Mouse (Mus musculus): ENCODE data around the gene St6galnac4.

Gene St6galnac4

GRCm38 (mm10) chr2:32604631-32605030, 17.7 kb downstream of the St6galnac4 start:
- DNase-seq = no peak

- peak; percentile 91 for DNase-seq
Measured at GRCm38 (mm10) chr2:32606161-32607142, 19.6 kb downstream of the St6galnac4 start.

- DNase-seq = peak; percentile 77
Measured at GRCm38 (mm10) chr2:32607262-32607947, 20.5 kb downstream of the St6galnac4 start.

GRCm38 (mm10) chr2:32608141-32608777, 21.4 kb downstream of the St6galnac4 start:
- DNase-seq = peak; percentile 82

- no peak for DNase-seq
Measured at GRCm38 (mm10) chr2:32608778-32609435, 22.0 kb downstream of the St6galnac4 start.

- DNase-seq = no peak
Measured at GRCm38 (mm10) chr2:32610610-32611229, 23.8 kb downstream of the St6galnac4 start.

GRCm38 (mm10) chr2:32612274-32612673, 25.4 kb downstream of the St6galnac4 start:
- no peak for DNase-seq

GRCm38 (mm10) chr2:32617109-32617508, 30.2 kb downstream of the St6galnac4 start:
- DNase-seq = no peak

GRCm38 (mm10) chr2:32617601-32618000, 30.7 kb downstream of the St6galnac4 start:
- DNase-seq = no peak

- no peak for DNase-seq
Measured at GRCm38 (mm10) chr2:32618051-32618450, 31.2 kb downstream of the St6galnac4 start.

GRCm38 (mm10) chr2:32620682-32621516, 34.0 kb downstream of the St6galnac4 start:
- no peak for DNase-seq

GRCm38 (mm10) chr2:32621517-32621859, 34.6 kb downstream of the St6galnac4 start, which contains the start of gene Ak1:
Gene Ak1 (plus strand): TSS chr2:32621758.
- peak; percentile 38 for DNase-seq

- DNase-seq = peak; percentile 45
Measured at GRCm38 (mm10) chr2:32624111-32624748, 37.3 kb downstream of the St6galnac4 start.

GRCm38 (mm10) chr2:32625212-32625872, 38.4 kb downstream of the St6galnac4 start:
- peak; percentile 92 for DNase-seq

- peak; percentile 88 for DNase-seq
Measured at GRCm38 (mm10) chr2:32625873-32626694, 39.2 kb downstream of the St6galnac4 start.

GRCm38 (mm10) chr2:32627266-32628043, 40.6 kb downstream of the St6galnac4 start:
- DNase-seq = peak; percentile 64

- DNase-seq = peak; percentile 59
Measured at GRCm38 (mm10) chr2:32628044-32628550, 41.2 kb downstream of the St6galnac4 start.

- DNase-seq = peak; percentile 80
Measured at GRCm38 (mm10) chr2:32628729-32629128, 41.8 kb downstream of the St6galnac4 start.
